13 mouse cellular contexts compared by ENCODE assay signal in the genomic region with DNA sequence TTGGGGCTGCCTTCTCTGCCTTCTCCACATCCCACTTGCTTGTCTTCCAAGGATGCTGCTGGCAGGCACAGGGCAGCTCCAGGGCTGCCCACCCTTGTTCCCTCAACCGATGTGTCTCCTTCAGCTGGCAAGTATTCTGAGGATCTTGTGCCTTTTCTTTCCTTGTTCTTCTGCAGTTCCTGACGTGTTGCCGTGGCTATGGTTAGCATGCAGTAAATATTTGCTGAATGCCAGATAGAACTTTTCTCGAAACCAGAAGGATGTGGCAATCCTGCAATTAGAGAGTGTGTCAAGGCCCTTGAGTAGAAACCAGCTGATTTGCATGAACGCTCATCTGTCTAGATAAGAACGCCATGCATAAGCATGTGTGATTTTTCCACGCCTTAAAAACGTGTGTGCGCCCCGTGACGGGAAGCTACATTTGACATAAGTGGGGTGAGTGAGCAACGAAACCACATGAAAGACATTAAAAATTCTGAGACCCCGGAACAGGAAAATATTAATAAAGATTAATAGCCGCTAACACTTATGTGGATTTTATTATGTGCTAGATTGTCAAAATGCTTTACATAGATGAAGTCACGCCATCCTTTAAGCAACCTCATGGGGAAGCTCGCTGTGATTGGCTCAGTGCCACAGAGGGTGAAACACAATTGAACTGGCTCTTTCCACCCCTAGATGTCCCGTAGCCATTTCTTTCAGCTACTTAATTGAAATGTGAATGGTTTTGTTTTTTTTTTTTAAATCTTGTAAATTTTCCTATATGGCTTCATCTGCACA. TPM values are rescaled to one million over a fixed set of nuclear protein-coding genes. Genes with fewer than 3 reads are reported as not detected.
DNase-seq lines count a peak whose midpoint lies in the region; ATAC-seq and TF ChIP-seq lines count a peak whose summit lies in the region.
"Had no signal": no experiment of that assay in that cellular context is flagged by ENCODE, and none has a peak within 500 bp of the region (broad histone marks: within the 10 kb centered on the region; RNA-seq: fewer than 3 reads in every experiment).

No protein-coding gene starts in this region.

- H3K4me3 ChIP-seq in heart, embryonic 13.5 days = no peak overlapping the region
- H3K4me3 ChIP-seq in heart, embryonic 10.5 days = no peak overlapping the region
- no peak overlapping the region for H3K4me3 ChIP-seq in lung, postnatal 0 days (ENCODE audit: low read depth, low read length)
- no peak overlapping the region for H3K4me3 ChIP-seq in layer of hippocampus, adult 2 months
- H3K4me3 ChIP-seq: erythroblast, embryonic 14.5 days had no signal

- no peaks in the 10 kb centered on the region for H3K9me3 ChIP-seq in heart, embryonic 13.5 days
- H3K9me3 ChIP-seq in heart, embryonic 10.5 days = no peaks in the 10 kb centered on the region
- no peaks in the 10 kb centered on the region for H3K9me3 ChIP-seq in lung, postnatal 0 days (ENCODE audit: low read length)
- H3K9me3 ChIP-seq: G1E had no signal

- H3K9ac ChIP-seq in heart, embryonic 13.5 days = no peak overlapping the region
- H3K9ac ChIP-seq in lung, postnatal 0 days (replicated peaks; ENCODE audit: low read depth) = no peak overlapping the region
- H3K9ac ChIP-seq: liver, embryonic 14.5 days had no signal

- peaks cover 32% of the 10 kb centered on the region for H3K4me1 ChIP-seq in heart, embryonic 13.5 days
- H3K4me1 ChIP-seq in heart, embryonic 10.5 days = peaks cover 8% of the 10 kb centered on the region; the same call in 1 of the 2 replicates
- H3K4me1 ChIP-seq in lung, postnatal 0 days (ENCODE audit: insufficient read depth, low read depth, low read length) = peaks cover 4% of the 10 kb centered on the region; the same call in 1 of the 2 replicates

- ATAC-seq in heart, embryonic 13.5 days (ENCODE audit: extremely low read depth, insufficient number of reproducible peaks, low FRiP score, low TSS enrichment) = no peak
- peak; percentile 56 for ATAC-seq in lung, postnatal 0 days
- ATAC-seq in inflammation-experienced regulatory T-cells, adult 6 months = peak; percentile 92

- H3K27me3 ChIP-seq in heart, embryonic 13.5 days (replicated peaks) = 0 out of 2 replicates have a peak, but pooled peaks cover 6% of the 10 kb centered on the region
- H3K27me3 ChIP-seq in heart, embryonic 10.5 days (ENCODE audit: insufficient read depth, poor library complexity, severe bottlenecking) = no peaks in the 10 kb centered on the region; the same call in 1 of the 2 replicates
- no peaks in the 10 kb centered on the region for H3K27me3 ChIP-seq in lung, postnatal 0 days (replicated peaks; ENCODE audit: insufficient read depth, low read length)

- H3K4me2 ChIP-seq in heart, embryonic 13.5 days = no peak overlapping the region
- H3K4me2 ChIP-seq in lung, postnatal 0 days (replicated peaks; ENCODE audit: low read depth, low read length) = 0 out of 2 replicates have a peak overlapping the region, but pooled peaks have one; percentile 6

- H3K36me3 ChIP-seq in heart, embryonic 13.5 days = no peaks in the 10 kb centered on the region
- H3K36me3 ChIP-seq in heart, embryonic 10.5 days = no peaks in the 10 kb centered on the region
- H3K36me3 ChIP-seq in lung, postnatal 0 days (ENCODE audit: insufficient read depth, low read length) = no peaks in the 10 kb centered on the region
- H3K36me3 ChIP-seq: G1E had no signal

- TF ChIP-seq CTCF in lung, postnatal 0 days (IDR thresholded peaks at IDR 0.05) = no peak
- TF ChIP-seq CTCF in layer of hippocampus, adult 2 months (conservative IDR thresholded peaks at IDR 0.05) = no peak

- DNase-seq in heart, embryonic 10.5 days (ENCODE audit: low spot score) = no peak
- peak; percentile 75 for DNase-seq in lung, postnatal 0 days (ENCODE audit: low spot score)
- no peak for DNase-seq in lung, adult 18-20 months
- DNase-seq in brain, adult 2 months (ENCODE audit: low read depth, low spot score) = peak; percentile 10
- no peak for DNase-seq in thymus, postnatal 25 days
- no peak for DNase-seq in layer of hippocampus, adult 2 months (ENCODE audit: low spot score in 2 of 2)
- DNase-seq: adrenal gland, adult 8-10 months; cerebellum, adult 9-10 months had no signal

- peak overlapping the region; percentile 65 for H3K27ac ChIP-seq in heart, embryonic 13.5 days (replicated peaks)
- no peak overlapping the region for H3K27ac ChIP-seq in heart, embryonic 10.5 days
- no peak overlapping the region for H3K27ac ChIP-seq in lung, postnatal 0 days (ENCODE audit: low read length)
- no peak overlapping the region for H3K27ac ChIP-seq in layer of hippocampus, adult 2 months
- H3K27ac ChIP-seq: liver, embryonic 14.5 days had no signal

- WGBS in heart, embryonic 13.5 days = 72% methylated on average over 17 of the region's 17 CpGs
- WGBS in heart, embryonic 10.5 days = 88% methylated on average over 17 of the region's 17 CpGs
- 53% methylated on average over 17 of the region's 17 CpGs for WGBS in lung, postnatal 0 days

- TF ChIP-seq EP300 in lung, postnatal 0 days (IDR thresholded peaks at IDR 0.05) = no peak; the same call in 1 of the 2 replicates

RNA-seq across cellular contexts. Expression of gene Gm5148, which starts 14.1 kb away (rescaled TPM):
- 3.1 and 3.2 TPM in 2 replicates for polyA plus RNA-seq in heart, embryonic 13.5 days (2015; fragmentation: Nextera tagmentation; extraction: Ambion mirVana)
- polyA plus RNA-seq in heart, embryonic 10.5 days (2016; fragmentation: Nextera tagmentation; extraction: Ambion mirVana) = 2.0 and 2.5 TPM in 2 replicates
- 10.1 and 11.7 TPM in 2 replicates for polyA plus RNA-seq in lung, postnatal 0 days (2015; fragmentation: Nextera tagmentation; extraction: Ambion mirVana)
- 1 to 10 TPM; 1.0 to 2.0 (median 1.6) TPM for polyA plus RNA-seq in inflammation-experienced regulatory T-cells, adult 6 months (2017; shearing (Covaris generic))
- 1 to 10 TPM; 5.1 to 5.9 TPM for total RNA-seq in layer of hippocampus, adult 2 months (2021)

Comparison
In these comparisons a context has a peak if more than half of its experiments do, and no peak if none do; other contexts are left out.
1. DNase-seq: peak in lung, postnatal 0 days (single experiment) and brain, adult 2 months (single experiment); none in heart, embryonic 10.5 days (single experiment), lung, adult 18-20 months (0 of 2), thymus, postnatal 25 days (single experiment) and layer of hippocampus, adult 2 months (0 of 2).